Mouse (Mus musculus) kidney, embryonic 16.5 days (tissue): ENCODE results near the gene Agfg2. TPM values are rescaled to one million over a fixed set of nuclear protein-coding genes. Genes with fewer than 3 reads are reported as not detected.

Source experiments
- ATAC-seq: fragments of 200-750 bp; cut with Nextera tagmentation; 2 replicates; pipeline ENCODE4 v1.8.0; 2017; ENCODE audit warnings: moderate TSS enrichment; ENCODE audit not compliant: low FRiP score, low TSS enrichment
- H3K27ac ChIP-seq: fragments of 300-500 bp; sonication (generic); 2 replicates; pipeline ENCODE4 v1.5.1; 2014; ENCODE audit warnings: low read length
- H3K27me3 ChIP-seq: fragments of 300-500 bp; sonication (generic); 2 replicates; pipeline ENCODE4 v1.6.1; 2014; ENCODE audit warnings: low read length, control low read depth, mixed read lengths; ENCODE audit not compliant: insufficient read depth
- H3K36me3 ChIP-seq: fragments of 300-500 bp; sonication (generic); 2 replicates; pipeline ENCODE4 v1.6.1; 2014; ENCODE audit warnings: low read length, control low read depth, mixed read lengths; ENCODE audit not compliant: insufficient read depth
- H3K4me1 ChIP-seq: fragments of 300-500 bp; sonication (generic); 2 replicates; pipeline ENCODE4 v1.6.1; 2014; ENCODE audit warnings: low read length, control low read depth, mixed read lengths; ENCODE audit not compliant: insufficient read depth
- H3K4me2 ChIP-seq: fragments of 300-500 bp; sonication (generic); replicated peaks from 2 replicates; pipeline ENCODE4 v1.6.1; 2014; ENCODE audit warnings: low read depth, low read length
- H3K4me3 ChIP-seq: fragments of 300-500 bp; sonication (generic); 2 replicates; pipeline ENCODE4 v1.5.1; 2014; ENCODE audit warnings: mild to moderate bottlenecking, low read length
- H3K9ac ChIP-seq: fragments of 300-500 bp; sonication (generic); replicated peaks from 2 replicates; pipeline ENCODE4 v1.6.1; 2014; ENCODE audit warnings: low read length
- H3K9me3 ChIP-seq: fragments of 300-500 bp; sonication (generic); 2 replicates; pipeline ENCODE4 v1.6.1; 2016; ENCODE audit warnings: low read length, control low read depth
- WGBS: fragments of 180-500 bp; shearing (Covaris S2); extraction: QIAGEN DNeasy Blood & Tissue Kit; methylation state at CpG from one replicate; pipeline ENCODE4 v1.1.7; 2014; 5-methylcytosine and 5-hydroxymethylcytosine counted together
- polyA plus RNA-seq: library from polyadenylated mRNA; unstranded; fragments of >200 nt; fragmentation: Nextera tagmentation; extraction: Ambion mirVana; gene quantifications from 2 replicates; pipeline ENCODE4 v1.2.1, GENCODE M21; 2015

The Agfg2 gene
- polyA plus RNA-seq, 1 experiment from 2014 or later, result 17.2 TPM

DNA sequence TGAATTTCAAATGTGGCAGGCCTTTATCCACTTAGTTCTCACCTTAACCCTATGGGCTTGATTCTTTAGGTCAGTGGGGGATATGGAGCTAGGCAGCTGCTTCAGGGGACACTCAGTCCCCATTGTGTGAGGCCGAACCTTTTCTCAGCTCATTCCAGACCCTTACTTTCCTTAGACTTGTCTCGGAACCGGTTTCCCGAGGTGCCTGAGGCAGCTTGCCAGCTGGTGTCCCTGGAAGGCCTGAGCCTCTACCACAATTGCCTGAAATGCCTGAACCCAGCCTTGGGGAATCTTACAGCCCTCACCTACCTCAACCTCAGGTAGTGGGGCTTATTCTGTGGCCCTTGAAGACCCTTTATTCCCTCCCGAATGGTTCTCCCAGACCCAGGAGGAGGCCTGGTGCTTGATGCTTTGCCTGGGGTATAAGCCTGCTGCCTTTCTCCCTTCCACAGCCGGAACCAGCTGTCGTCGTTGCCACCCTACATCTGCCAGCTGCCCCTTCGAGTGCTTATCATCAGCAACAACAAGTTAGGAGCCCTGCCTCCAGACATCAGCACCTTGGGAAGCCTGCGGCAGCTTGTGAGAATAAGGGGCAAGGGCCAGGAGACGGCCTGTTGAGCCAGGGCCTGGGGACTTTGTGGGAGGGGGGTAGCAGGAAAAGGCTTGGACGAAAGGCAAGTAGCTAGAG, 51.0 kb downstream of the Agfg2 start:
- 79% methylated on average over 12 of the region's 12 CpGs for WGBS
- Histone ChIP-seq H3K4me3 (no peak overlapping the region), H3K27me3 (no peaks in the 10 kb centered on the region), H3K4me1 (peaks cover 34% of the 10 kb centered on the region), H3K9me3 (no peaks in the 10 kb centered on the region), H3K36me3 (peaks cover 42% of the 10 kb centered on the region), H3K4me2 (no peak overlapping the region), H3K9ac (no peak overlapping the region), H3K27ac (no peak overlapping the region)
- ATAC-seq, result no peak

DNA sequence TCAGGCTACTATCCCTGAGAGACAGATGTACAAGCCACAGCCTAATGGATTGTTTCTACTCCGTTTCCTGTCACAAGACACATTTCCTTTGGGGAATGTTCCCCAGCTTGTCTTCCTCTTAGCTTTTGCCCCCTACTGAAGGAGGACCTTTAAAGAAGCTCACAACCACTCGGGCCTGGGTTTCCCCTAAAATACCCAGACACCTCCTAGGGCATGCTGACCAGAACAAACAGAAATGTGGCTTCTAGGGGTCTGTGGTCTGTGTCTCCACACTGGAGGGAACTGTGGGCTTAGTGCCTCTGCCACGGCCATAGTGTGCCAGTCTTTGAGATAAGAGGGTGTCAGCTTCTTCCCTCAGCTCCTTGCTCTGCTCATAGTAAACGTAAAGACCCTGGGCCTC, 52.9 kb downstream of the Agfg2 start:
- no peak for ATAC-seq
- peaks cover 23% of the 10 kb centered on the region for H3K36me3 ChIP-seq
- H3K4me3 ChIP-seq, result peak overlapping the region; percentile 83
- H3K27me3 ChIP-seq, result no peaks in the 10 kb centered on the region
- H3K27ac ChIP-seq, result peak overlapping the region; percentile 98
- no peaks in the 10 kb centered on the region for H3K9me3 ChIP-seq
- 50% methylated on average over 4 of the region's 4 CpGs for WGBS
- peak overlapping the region; percentile 89 for H3K4me2 ChIP-seq
- H3K9ac ChIP-seq, result peak overlapping the region; percentile 85
- peaks cover 39% of the 10 kb centered on the region for H3K4me1 ChIP-seq

DNA sequence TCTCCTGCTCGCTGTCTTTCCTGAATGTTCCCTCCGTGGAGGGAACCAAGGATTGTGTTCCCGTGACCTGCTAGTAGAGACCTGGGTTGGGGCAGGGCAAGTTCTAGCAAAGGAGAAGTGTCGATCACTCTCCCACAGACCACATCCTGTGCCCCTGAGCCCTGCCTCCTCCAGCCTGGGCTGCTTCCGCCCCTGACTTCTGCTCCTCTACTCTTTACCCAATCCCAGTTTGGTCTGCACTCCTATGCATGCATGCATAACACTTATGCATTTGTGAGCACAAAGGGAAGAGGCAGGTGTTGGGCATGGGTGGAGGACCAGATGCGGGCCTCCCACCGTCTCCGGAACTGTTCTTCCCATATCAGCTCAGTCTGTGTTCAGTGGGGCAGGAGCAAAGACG, 53.4 kb downstream of the Agfg2 start:
- peaks cover 22% of the 10 kb centered on the region for H3K36me3 ChIP-seq
- peak overlapping the region; percentile 98 for H3K27ac ChIP-seq
- peaks cover 39% of the 10 kb centered on the region for H3K4me1 ChIP-seq
- peak overlapping the region; percentile 85 for H3K9ac ChIP-seq
- peak overlapping the region; percentile 83 for H3K4me3 ChIP-seq
- no peaks in the 10 kb centered on the region for H3K9me3 ChIP-seq
- no peak for ATAC-seq
- H3K4me2 ChIP-seq, result peak overlapping the region; percentile 89
- WGBS, result 30% methylated on average over 9 of the region's 9 CpGs
- no peaks in the 10 kb centered on the region for H3K27me3 ChIP-seq

DNA sequence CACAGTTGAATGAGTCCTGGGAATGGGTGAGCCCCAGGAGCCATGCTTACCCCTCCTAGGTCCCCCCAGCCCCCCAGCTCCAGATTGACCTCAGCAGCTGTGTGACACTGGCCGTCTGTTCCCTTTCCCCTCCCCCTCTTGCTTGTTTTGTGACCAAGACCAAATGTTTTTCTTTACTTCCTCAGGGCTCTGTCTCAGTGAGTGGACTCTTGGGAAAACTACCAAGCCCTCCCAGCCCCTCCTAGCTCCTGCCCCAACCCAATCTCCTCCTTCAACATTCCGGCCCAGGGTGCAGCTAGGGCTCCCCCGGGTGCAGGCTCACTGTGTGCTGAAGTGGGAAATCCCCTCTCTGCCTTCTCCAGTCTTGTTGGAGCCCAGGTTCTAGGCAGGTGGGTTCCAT, 53.9 kb downstream of the Agfg2 start:
- Histone ChIP-seq H3K36me3 (peaks cover 17% of the 10 kb centered on the region), H3K4me1 (peaks cover 39% of the 10 kb centered on the region), H3K9me3 (no peaks in the 10 kb centered on the region), H3K9ac (peak overlapping the region; percentile 85), H3K4me2 (peak overlapping the region; percentile 89), H3K4me3 (peak overlapping the region; percentile 83), H3K27me3 (no peaks in the 10 kb centered on the region), H3K27ac (peak overlapping the region; percentile 98)
- ATAC-seq, result peak; percentile 2; the same call in 1 of the 2 replicates
- WGBS, result 6% methylated on average over 3 of the region's 3 CpGs

DNA sequence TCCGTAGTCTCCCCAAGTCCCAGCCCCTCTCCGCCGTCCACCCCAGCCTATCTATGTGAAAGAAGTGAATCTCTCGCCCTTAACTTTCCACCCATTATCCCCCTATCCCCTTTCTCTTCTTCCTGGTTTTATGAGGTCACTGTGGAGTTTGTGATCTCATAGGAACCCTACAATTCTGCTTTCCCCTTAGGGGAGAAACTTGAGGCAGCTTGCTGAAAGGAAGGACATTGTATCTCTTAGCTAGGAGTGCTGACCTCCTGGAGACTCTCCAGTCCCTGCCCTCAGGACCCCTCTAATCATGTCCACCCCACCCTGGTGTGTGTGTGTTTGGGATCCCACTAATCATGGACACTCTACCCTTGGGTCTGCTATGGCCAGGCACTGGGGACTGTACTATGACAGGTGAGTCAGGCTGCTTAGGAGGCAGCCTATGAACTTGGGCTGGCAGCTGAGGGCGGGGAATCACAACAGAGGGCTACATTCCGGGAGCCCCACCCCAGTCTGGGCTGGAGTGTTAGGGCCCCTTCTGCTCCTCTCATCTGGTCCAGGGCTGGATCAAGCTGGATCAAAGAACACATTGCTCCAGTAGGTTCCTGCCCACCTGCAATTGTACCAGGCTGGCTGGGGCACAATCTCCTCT, 54.5 kb downstream of the Agfg2 start:
- peak overlapping the region; percentile 98 for H3K27ac ChIP-seq
- peak overlapping the region; percentile 83 for H3K4me3 ChIP-seq
- H3K36me3 ChIP-seq, result peaks cover 12% of the 10 kb centered on the region
- peaks cover 39% of the 10 kb centered on the region for H3K4me1 ChIP-seq
- H3K9ac ChIP-seq, result peak overlapping the region; percentile 85
- H3K4me2 ChIP-seq, result peak overlapping the region; percentile 89
- H3K9me3 ChIP-seq, result no peaks in the 10 kb centered on the region
- no peaks in the 10 kb centered on the region for H3K27me3 ChIP-seq
- peak; percentile 44 for ATAC-seq
- 10% methylated on average over 6 of the region's 6 CpGs for WGBS

DNA sequence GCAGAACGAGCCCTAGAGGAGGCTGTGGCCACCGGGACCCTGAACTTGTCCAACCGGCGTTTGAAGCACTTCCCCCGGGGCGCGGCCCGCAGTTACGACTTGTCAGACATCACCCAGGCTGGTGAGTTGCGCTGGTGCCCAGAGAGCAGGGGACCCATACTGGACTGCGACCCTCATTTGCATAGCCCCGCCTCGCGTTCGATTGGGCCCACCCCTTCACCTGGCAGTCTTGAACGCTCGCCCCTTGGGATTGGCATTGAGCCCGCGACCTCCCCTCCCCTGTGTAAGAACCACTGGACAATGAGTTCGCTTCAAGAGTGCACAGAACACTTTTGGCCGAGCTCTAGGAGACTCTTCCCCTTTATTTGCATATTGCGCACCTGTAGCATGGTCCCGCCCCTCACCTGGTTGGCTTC, 55.2 kb downstream of the Agfg2 start:
- peak; percentile 57 for ATAC-seq

DNA sequence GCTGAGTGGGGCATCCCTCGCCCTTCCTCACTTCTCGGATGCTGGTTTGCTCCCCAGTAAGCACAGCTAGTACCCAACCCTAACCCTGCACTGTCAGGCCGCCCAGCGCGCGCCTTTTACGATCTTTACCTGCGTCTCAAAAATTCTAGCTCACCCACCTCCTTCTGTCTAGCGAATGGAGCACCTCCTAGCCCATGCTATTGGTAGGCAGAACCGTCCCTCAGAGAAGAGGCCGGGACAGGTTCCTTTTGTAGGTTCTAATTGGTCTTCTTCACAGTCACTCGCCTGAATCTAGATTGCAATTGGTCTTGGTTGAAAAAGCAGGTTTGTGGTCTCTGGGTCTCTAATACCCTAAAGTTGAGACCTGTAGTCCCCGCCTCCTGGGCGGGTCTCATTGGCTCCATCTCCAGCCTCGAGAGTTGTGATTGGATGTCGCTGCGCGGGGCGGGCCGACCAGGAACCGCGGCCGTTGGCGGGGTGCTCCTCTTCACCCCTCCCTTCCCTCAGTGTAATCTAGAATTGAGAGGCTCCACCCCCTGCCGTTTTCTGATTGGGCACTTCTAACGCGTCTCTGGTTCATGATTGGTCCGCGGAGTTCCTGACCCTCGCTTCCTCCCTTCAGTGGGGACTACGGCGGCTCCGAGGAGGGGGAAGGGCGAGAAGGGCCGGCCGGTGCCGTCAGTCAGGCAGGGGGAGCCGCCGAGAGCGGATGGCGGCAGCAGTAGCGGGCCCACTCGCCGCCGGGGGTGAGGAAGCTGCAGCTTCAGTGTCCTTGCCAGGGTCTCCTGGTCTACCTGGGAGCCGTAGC, 55.8 kb downstream of the Agfg2 start, which contains the start of the genes Fbxo24, Lrch4 and Gm20605:
TSS of gene Fbxo24 (minus strand) at position 505 of the 808 bp plus-strand sequence.
TSS of gene Lrch4 (plus strand) at position 624 of the 808 bp plus-strand sequence.
TSS of gene Gm20605 (plus strand) at position 678 of the 808 bp plus-strand sequence.
- Histone ChIP-seq H3K9ac (peak within 1 kb of the TSS; percentile 85), H3K4me1 (peaks cover 39% of the 10 kb centered on the region), H3K4me3 (peak within 1 kb of the TSS; percentile 83), H3K27ac (peak within 1 kb of the TSS; percentile 98), H3K27me3 (no peaks in the 10 kb centered on the region), H3K9me3 (no peaks in the 10 kb centered on the region), H3K4me2 (peak within 1 kb of the TSS; percentile 89), H3K36me3 (peaks cover 6% of the 10 kb centered on the region; the same call in 1 of the 2 replicates)
- under 1% methylated on average over 46 of the region's 46 CpGs for WGBS
- peak; percentile 97 for ATAC-seq

More for the DNA sequence above, 55.2 kb downstream of the Agfg2 start:
- WGBS, result under 1% methylated on average over 23 of the region's 23 CpGs
- Histone ChIP-seq H3K9me3 (no peaks in the 10 kb centered on the region), H3K36me3 (peaks cover 12% of the 10 kb centered on the region), H3K4me1 (peaks cover 39% of the 10 kb centered on the region), H3K27me3 (no peaks in the 10 kb centered on the region), H3K4me2 (peak overlapping the region; percentile 89), H3K27ac (peak overlapping the region; percentile 98), H3K4me3 (peak overlapping the region; percentile 83), H3K9ac (peak overlapping the region; percentile 85)

DNA sequence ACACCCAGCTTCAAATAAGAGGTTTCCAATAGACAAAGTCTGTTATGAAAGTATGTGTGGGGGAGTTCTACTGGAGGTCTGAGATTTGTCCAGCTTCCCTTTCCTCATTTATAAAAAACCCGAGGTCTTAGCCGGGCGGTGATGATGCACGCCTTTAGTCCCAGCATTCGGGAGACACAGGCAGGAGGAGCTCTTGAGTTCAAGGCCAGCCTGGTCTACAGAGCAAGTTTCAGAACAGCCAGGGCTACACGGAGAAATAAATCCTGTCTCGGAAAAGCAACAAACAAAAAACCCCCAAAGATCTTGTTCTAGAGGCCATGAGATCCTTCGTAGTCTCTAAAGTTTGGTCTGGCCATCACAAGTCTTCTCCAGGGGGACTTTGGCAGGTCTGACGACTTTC, 56.5 kb downstream of the Agfg2 start:
- Histone ChIP-seq H3K4me3 (peak overlapping the region; percentile 58), H3K36me3 (0 out of 2 replicates have a peak, but pooled peaks cover under 1% of the 10 kb centered on the region), H3K27me3 (no peaks in the 10 kb centered on the region), H3K4me2 (peak overlapping the region; percentile 65), H3K27ac (peak overlapping the region; percentile 80), H3K9ac (peak overlapping the region; percentile 70), H3K4me1 (peaks cover 39% of the 10 kb centered on the region), H3K9me3 (no peaks in the 10 kb centered on the region)
- no peak for ATAC-seq
- 3% methylated on average over 9 of the region's 9 CpGs for WGBS

DNA sequence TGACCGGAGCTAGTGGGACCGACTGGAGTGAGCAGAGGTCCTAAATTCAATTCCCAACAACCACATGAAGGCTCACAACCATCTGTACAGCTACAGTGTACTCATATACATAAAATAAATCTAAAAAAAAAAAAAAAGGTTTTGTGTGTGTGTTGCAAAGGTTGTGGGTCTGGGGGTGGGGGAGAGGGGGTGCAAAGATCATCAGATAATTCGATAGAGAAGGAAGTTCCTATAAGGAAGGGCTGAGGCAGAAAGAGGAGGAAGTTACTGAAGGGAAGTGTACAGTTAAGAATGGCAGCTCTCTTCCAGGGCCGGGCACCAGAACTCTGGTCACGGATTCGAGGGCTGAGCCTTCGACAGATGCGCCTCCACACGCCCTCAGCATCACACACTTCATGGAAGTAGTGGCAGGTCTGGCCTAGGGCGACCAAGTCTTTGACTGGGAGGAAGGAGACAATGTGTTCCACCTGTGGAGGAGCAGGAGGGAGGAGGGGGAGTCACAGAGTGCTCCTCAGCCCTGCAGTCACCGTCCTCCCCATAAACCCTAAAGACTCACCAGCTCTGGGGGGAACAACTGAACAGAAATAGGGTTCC, 60.5 kb downstream of the Agfg2 start:
- ATAC-seq, result no peak
- no peaks in the 10 kb centered on the region for H3K36me3 ChIP-seq

More for the DNA sequence above, 60.5 kb downstream of the Agfg2 start:
- Histone ChIP-seq H3K4me1 (0 out of 2 replicates have a peak, but pooled peaks cover 5% of the 10 kb centered on the region), H3K4me3 (no peak overlapping the region), H3K27me3 (no peaks in the 10 kb centered on the region), H3K9me3 (no peaks in the 10 kb centered on the region), H3K4me2 (no peak overlapping the region), H3K27ac (no peak overlapping the region), H3K9ac (no peak overlapping the region)
- WGBS, result 80% methylated on average over 11 of the region's 11 CpGs
